Mouse (Mus musculus) stomach, embryonic 16.5 days (tissue): Measurements from ENCODE around the gene Gjb5. TPM values are rescaled to one million over a fixed set of nuclear protein-coding genes. Genes with fewer than 3 reads are reported as not detected.

ENCODE experiments used
- ATAC-seq: fragments of 200-750 bp; cut with Nextera tagmentation; 2 replicates; pipeline ENCODE4 v1.8.0; 2017; ENCODE audit warnings: moderate number of reproducible peaks, moderate TSS enrichment; ENCODE audit not compliant: insufficient read depth, low FRiP score
- H3K27ac ChIP-seq: fragments of 300-500 bp; sonication (generic); 2 replicates; pipeline ENCODE4 v1.5.1; 2014; ENCODE audit warnings: low read length
- H3K27me3 ChIP-seq: fragments of 300-500 bp; sonication (generic); 2 replicates; pipeline ENCODE4 v1.6.1; 2014; ENCODE audit warnings: low read length, control low read depth, mixed read lengths; ENCODE audit not compliant: control insufficient read depth, insufficient read depth
- H3K36me3 ChIP-seq: fragments of 300-500 bp; sonication (generic); 2 replicates; pipeline ENCODE4 v1.6.1; 2014; ENCODE audit warnings: low read length; ENCODE audit not compliant: control insufficient read depth, insufficient read depth
- H3K4me1 ChIP-seq: fragments of 300-500 bp; sonication (generic); 2 replicates; pipeline ENCODE4 v1.6.1; 2014; ENCODE audit warnings: low read length, control low read depth, mixed read lengths; ENCODE audit not compliant: control insufficient read depth, insufficient read depth
- H3K4me2 ChIP-seq: fragments of 300-500 bp; sonication (generic); 2 replicates; pipeline ENCODE4 v1.6.1; 2014; ENCODE audit warnings: low read depth, low read length, mixed read lengths
- H3K4me3 ChIP-seq: fragments of 300-500 bp; sonication (generic); replicated peaks from 2 replicates; pipeline ENCODE4 v1.5.1; 2014; ENCODE audit warnings: mild to moderate bottlenecking, low read length
- H3K9ac ChIP-seq: fragments of 300-500 bp; sonication (generic); 2 replicates; pipeline ENCODE4 v1.6.1; 2014; ENCODE audit warnings: low read length
- H3K9me3 ChIP-seq: fragments of 300-500 bp; sonication (generic); replicated peaks from 2 replicates; pipeline ENCODE4 v1.6.1; 2016; ENCODE audit warnings: low read length, control low read depth; ENCODE audit not compliant: control insufficient read depth
- WGBS: fragments of 180-500 bp; shearing (Covaris S2); extraction: QIAGEN DNeasy Blood & Tissue Kit; methylation state at CpG from one replicate; pipeline ENCODE4 v1.1.7; 2014; 5-methylcytosine and 5-hydroxymethylcytosine counted together
- polyA plus RNA-seq: library from polyadenylated mRNA; unstranded; fragments of >200 nt; fragmentation: Nextera tagmentation; extraction: Ambion mirVana; gene quantifications from 2 replicates; pipeline ENCODE4 v1.2.1, GENCODE M21; 2015

Gene Gjb5
- polyA plus RNA-seq, 1 experiment from 2014 or later = 0.81 TPM

- no peak for ATAC-seq
- no peak overlapping the region for H3K27ac ChIP-seq
- H3K36me3 ChIP-seq = no peaks in the 10 kb centered on the region
- H3K4me2 ChIP-seq = no peak overlapping the region
- no peaks in the 10 kb centered on the region for H3K27me3 ChIP-seq
- WGBS = 55% methylated on average over 2 of the region's 2 CpGs
- H3K4me1 ChIP-seq = no peaks in the 10 kb centered on the region
- no peak overlapping the region for H3K9ac ChIP-seq
- H3K9me3 ChIP-seq = no peaks in the 10 kb centered on the region
- H3K4me3 ChIP-seq = no peak overlapping the region
These were observed 51.1 kb downstream of the Gjb5 start for GRCm38 (mm10) chr4:127306915-127307314.

Other genes starting within 250 kb of the Gjb5 start
- gene Tmem35b, start 234.5 kb downstream of the Gjb5 start, polyA plus RNA-seq = 20.1 and 20.9 TPM in 2 replicates
- 0.45 and 0.51 TPM in 2 replicates for gene Dlgap3, start 189.0 kb downstream of the Gjb5 start, polyA plus RNA-seq
- 56.2 and 56.4 TPM in 2 replicates for gene Smim12, start 114.4 kb downstream of the Gjb5 start, polyA plus RNA-seq
- 16.1 and 17.8 TPM in 2 replicates for gene Gja4, start 44.1 kb downstream of the Gjb5 start, polyA plus RNA-seq
- 7.0 and 9.8 TPM in 2 replicates for gene Gjb3, start 27.3 kb downstream of the Gjb5 start, polyA plus RNA-seq
- gene Gjb4, start 4.1 kb downstream of the Gjb5 start, polyA plus RNA-seq = 1.3 and 2.4 TPM in 2 replicates